Mouse (Mus musculus): ENCODE data around the gene Uap1.

Uap1 gene

GRCm38 (mm10) chr1:170164913-170165312 lies 9.8 kb downstream of the Uap1 start:
- no peak for DNase-seq (ENCODE audit: low read depth, low spot score)

GRCm38 (mm10) chr1:170164053-170164614 lies 10.6 kb downstream of the Uap1 start:
- DNase-seq (ENCODE audit: low read depth, low spot score), result no peak

GRCm38 (mm10) chr1:170163398-170163943 lies 11.3 kb downstream of the Uap1 start:
- DNase-seq (ENCODE audit: low read depth, low spot score), result no peak

GRCm38 (mm10) chr1:170161852-170162251 lies 12.9 kb downstream of the Uap1 start:
- DNase-seq (ENCODE audit: low read depth, low spot score), result no peak

- no peak for DNase-seq (ENCODE audit: low read depth, low spot score)
Measured at GRCm38 (mm10) chr1:170160397-170160938, 14.3 kb downstream of the Uap1 start.

- DNase-seq (ENCODE audit: low read depth, low spot score), result peak; percentile 50
Measured at GRCm38 (mm10) chr1:170159707-170160106, 15.1 kb downstream of the Uap1 start.

GRCm38 (mm10) chr1:170155761-170156160 lies 19.0 kb downstream of the Uap1 start:
- DNase-seq (ENCODE audit: low read depth, low spot score), result no peak

- no peak for DNase-seq (ENCODE audit: low read depth, low spot score)
Measured at GRCm38 (mm10) chr1:170155298-170155697, 19.5 kb downstream of the Uap1 start.

- no peak for DNase-seq (ENCODE audit: low read depth, low spot score)
Measured at GRCm38 (mm10) chr1:170153986-170154385, 20.8 kb downstream of the Uap1 start.

- DNase-seq (ENCODE audit: low read depth, low spot score), result no peak
Measured at GRCm38 (mm10) chr1:170152552-170152951, 22.2 kb downstream of the Uap1 start.

- DNase-seq (ENCODE audit: low read depth, low spot score), result no peak
Measured at GRCm38 (mm10) chr1:170150870-170151269, 23.9 kb downstream of the Uap1 start.

GRCm38 (mm10) chr1:170149756-170150155 lies 25.0 kb downstream of the Uap1 start:
- DNase-seq (ENCODE audit: low read depth, low spot score), result no peak

GRCm38 (mm10) chr1:170148536-170148935 lies 26.2 kb downstream of the Uap1 start:
- DNase-seq (ENCODE audit: low read depth, low spot score), result no peak

- peak; percentile 70 for DNase-seq (ENCODE audit: low read depth, low spot score)
Measured at GRCm38 (mm10) chr1:170147651-170148448, 26.9 kb downstream of the Uap1 start.

GRCm38 (mm10) chr1:170145606-170146005 lies 29.2 kb downstream of the Uap1 start:
- DNase-seq (ENCODE audit: low read depth, low spot score), result peak; percentile 91

GRCm38 (mm10) chr1:170142256-170142871 lies 32.4 kb downstream of the Uap1 start:
- no peak for DNase-seq (ENCODE audit: low read depth, low spot score)

- DNase-seq (ENCODE audit: low read depth, low spot score), result no peak
Measured at GRCm38 (mm10) chr1:170141626-170142025, 33.1 kb downstream of the Uap1 start.

GRCm38 (mm10) chr1:170136351-170137009 lies 38.3 kb downstream of the Uap1 start:
- DNase-seq (ENCODE audit: low read depth, low spot score), result peak; percentile 98

GRCm38 (mm10) chr1:170134264-170134663 lies 40.5 kb downstream of the Uap1 start:
- DNase-seq (ENCODE audit: low read depth, low spot score), result no peak

- DNase-seq (ENCODE audit: low read depth, low spot score), result no peak
Measured at GRCm38 (mm10) chr1:170130962-170131361, 43.8 kb downstream of the Uap1 start.

- DNase-seq (ENCODE audit: low read depth, low spot score), result no peak
Measured at GRCm38 (mm10) chr1:170124644-170125043, 50.1 kb downstream of the Uap1 start.

GRCm38 (mm10) chr1:170113616-170114015 lies 61.1 kb downstream of the Uap1 start:
- DNase-seq (ENCODE audit: low read depth, low spot score), result no peak

Measured in 3T3-L1 (cell line).